Mouse (Mus musculus): ENCODE results near the gene Pip5k1a.
"Not testable (repeated sequence)": the region's sequence is repeated elsewhere in the genome, so short reads cannot be mapped to it uniquely, and the experiment has no call there.

The Pip5k1a gene

GRCm38 (mm10) chr3:95041625-95042024 lies 65.1 kb downstream of the Pip5k1a start:
- DNase-seq = no peak

GRCm38 (mm10) chr3:95029953-95030352 lies 76.8 kb downstream of the Pip5k1a start:
- no peak for DNase-seq

DNA sequence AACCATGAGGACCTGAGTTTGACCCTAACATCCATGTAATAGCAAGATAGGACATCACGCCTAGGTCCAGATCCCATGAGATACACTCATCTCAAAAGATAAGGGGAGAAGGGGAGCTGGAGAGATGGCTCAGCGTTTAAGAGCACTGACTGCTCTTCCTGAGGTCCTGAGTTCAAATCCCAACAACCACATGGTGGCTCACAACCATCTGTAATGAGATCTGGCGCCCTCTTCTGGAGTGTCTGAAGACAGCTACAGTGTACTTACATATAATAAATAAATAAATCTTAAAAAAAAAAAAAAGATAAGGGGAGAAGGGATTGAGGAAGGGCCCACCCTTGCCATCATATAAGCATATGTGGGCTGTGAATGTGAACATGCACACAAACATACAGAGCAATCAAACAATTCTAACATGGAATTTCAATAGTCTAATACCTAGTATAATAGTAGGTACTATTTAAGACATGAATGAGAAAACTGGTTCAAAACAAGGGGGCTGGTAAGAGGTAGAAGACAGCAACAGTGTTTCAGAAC lies 77.4 kb downstream of the Pip5k1a start:
- not testable (repeated sequence) for DNase-seq

DNA sequence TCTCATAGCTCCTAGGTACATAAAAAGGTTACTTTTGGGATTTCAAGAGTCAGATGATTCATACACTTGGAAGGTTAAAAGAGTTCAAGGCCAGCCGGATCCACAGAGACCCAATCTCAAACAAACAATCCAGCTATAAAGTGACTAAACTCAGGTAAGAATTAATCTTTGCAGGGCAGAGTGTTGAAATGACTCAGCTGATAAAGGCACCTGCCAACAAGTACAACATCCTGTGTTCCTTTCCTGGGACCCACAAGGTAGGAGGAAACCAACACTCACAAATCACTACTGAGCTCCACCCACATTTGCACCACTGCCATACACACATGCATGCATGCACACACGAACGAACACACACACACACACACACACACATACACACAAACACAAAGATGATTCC lies 78.1 kb downstream of the Pip5k1a start:
- no peak for DNase-seq

GRCm38 (mm10) chr3:95027701-95028100 lies 79.0 kb downstream of the Pip5k1a start:
- no peak for DNase-seq

DNA sequence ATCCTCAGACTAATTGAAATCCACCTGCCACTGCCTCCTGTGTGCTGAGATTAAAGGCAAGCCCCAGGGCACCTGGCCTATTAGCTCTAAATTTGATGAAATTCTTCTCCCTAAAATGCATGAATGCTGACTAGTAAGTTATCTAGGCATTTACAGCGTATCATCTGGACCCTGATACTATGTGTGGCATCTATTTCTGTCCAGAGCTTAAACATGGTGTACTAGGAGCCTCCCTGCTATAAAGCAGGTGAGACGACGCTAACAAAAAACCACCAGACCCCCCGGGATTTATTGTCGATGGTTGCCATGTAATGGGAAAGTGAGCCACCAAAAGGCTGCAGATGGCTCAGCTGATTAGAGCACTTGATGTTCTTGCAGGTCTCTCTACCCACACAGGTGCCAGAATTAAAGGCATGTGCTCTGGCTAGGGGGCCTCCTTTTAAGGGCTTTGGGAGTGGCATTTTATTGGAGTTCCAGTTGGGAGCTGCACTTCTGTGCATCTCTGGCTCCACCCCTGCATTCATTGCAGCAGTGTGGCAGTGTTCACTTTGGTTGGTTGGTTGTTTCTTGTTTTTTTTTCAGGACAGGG lies 79.6 kb downstream of the Pip5k1a start:
- DNase-seq = no peak

DNA sequence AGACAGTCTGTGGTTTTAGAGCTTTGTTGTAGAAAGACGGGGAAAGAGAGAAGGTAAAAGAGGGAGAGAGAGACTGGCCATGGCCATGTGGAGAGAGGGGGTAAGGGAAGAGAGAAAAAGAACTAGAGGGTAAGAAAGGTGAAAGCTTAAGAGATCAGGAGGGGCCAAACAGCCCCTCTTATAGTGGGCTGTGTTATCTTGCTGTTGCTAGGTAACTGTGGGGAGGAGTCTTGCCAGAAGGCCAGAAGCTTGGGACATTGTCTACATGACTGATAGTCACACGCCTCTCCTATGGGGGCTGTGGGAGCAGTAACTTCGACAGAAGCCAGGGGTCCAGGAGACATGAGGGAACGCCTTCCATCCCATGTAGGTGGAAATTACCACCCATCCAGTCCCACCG lies 81.5 kb downstream of the Pip5k1a start:
- no peak for DNase-seq

DNA sequence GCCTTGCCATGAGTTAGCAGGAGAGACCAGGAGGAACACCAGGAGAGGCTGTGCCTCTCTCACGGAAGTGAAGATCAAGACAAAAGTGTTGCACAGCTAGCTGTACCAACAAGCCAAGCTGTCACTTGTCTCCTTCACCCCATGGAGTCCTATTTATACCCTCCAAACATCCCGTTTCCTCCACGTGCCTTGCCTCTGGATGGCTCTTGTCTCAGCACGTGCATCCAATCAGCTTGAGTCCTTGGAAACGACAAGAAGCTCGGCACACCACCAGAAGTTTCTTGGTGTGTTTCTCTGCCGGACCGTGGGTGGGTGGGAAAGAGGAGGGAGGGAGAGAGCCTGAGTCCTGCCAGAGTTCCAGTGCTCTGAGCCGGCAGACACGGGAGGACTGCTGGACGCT lies 82.2 kb downstream of the Pip5k1a start:
- no peak for DNase-seq

DNA sequence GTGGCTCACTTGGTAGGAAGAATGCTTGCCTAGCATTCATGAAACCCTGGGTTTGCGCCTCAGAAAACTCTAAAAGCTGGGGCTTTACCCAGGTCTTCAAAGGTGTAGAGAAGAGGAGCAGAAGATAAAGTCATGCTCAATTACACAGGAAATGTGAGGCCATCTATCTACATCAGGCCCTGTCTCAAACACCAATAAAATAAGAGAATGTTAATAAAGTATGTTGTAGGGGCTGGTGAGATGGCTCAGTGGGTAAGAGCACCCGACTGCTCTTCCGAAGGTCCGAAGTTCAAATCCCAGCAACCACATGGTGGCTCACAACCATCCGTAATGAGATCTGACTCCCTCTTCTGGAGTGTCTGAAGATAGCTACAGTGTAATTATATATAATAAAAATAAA lies 85.8 kb downstream of the Pip5k1a start:
- not testable (repeated sequence) for DNase-seq

DNA sequence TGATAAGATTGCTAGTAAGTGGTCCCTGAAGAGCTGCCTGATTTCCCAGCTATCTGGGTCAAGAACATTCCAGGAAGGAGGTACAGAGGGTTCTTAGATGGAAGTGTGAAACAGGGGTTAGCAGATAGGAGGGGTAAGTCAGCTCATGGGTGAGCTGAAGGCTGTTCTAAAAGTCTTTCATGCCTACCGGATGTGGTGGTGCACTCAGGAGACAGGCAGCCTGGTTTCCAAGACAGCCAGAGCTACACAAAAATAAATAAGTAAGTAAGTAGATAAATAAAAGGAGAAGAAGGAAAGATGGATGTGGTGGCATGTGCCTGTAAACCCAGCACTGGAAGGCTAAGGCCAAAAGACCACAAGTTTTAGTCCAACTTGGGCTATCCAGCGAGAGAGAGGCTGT lies 88.0 kb downstream of the Pip5k1a start:
- no peak for DNase-seq

- DNase-seq = no peak
These were observed 90.1 kb downstream of the Pip5k1a start for GRCm38 (mm10) chr3:95016532-95017056.

DNA sequence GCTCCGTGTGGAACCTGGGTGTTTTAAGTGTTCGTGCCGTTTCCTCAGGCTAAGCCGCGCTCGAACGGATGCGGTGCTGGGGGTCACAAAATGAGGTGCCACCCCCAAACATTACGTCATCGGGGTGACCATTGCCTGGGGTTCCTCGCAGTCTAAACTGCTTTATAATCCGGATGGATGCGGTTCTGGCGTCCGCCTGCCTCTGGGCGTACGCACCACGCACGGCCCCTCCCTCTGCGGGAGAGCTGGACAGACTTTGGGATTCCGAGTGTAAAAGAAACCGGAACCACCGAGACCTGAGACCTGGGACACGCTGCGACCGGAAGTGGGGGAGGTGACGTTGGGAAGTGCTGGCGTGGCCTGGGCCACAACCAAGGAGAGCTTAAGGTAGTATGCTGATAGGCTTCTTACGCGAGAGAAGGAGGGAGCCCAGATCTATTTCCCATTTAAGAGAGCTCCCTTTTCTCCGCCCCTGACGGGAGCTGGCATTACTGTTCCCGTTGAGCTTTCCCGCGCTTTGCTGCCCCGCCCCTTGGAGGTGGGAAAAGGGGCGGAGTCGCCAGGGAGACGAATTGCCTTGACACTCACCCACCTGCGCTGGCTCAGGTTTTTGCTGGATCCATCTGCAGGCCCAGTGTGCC lies 90.7 kb downstream of the Pip5k1a start:
- peak; percentile 81 to 88 for DNase-seq

DNA sequence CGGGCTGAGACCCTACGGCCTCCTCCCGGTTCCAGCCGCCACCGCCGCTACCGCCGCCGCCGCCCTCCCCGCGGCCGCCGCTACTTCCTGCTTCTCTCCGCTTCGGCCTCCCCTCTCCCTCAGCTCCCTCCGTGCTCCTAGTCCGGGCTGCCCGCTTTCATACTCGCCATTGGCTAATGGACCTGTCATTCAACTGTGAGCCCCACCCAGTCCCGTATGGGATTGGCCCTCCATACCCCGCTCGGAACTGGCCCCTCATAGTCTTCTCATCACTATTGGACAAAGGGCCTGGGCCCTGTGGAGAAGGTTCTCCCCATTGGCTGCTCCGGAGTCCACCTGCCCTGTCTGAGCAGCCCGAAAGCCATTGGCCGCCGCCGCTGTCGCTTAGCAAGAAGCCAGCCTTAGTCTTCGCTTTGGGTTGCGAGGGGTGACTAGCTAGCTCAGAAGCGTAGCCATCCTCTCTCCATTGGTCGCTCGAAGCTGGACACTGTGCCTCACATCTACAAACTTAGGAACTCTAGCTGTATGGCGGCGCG lies 91.3 kb downstream of the Pip5k1a start, which contains the start of gene Zfp687:
Gene Zfp687, minus strand, starts transcription at position 112 of the 536 bp plus-strand sequence.
- DNase-seq = peak; percentile 98

GRCm38 (mm10) chr3:95014428-95015151 lies 92.1 kb downstream of the Pip5k1a start:
- peak; percentile 34 to 48 for DNase-seq

DNA sequence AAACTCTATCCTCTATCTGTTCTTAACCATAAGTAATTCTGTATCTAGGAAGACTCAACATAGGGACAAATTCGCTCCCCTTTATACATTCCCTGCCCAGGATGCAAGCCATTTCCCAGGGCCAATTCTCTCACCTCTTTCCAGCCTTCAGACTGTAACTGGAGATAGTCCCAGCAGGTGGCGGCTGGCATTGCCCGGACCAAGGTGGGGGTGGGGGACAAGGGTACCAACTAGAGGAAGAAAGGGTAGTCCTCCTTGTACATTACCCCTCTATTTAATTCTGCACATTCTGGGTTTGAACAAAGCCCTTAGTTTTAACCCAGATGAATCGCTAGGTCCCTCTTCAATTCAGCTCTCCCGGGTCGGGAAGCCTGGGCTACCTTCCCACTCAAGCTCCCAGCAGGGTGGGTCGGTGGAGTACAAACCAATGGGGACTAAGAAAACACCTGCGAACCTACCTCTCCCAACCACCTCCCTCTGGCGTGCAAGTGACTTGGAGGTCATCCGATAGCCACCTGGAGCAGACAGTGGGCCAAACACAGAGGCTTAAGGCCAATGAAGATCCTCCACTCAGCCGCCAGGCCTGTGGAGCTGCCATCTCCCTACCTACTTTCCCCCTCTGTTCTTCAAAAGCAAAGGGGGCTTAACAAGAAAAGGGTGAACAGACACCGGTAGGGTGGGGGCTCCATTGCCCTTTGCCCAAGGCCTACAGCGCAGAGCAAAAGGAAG lies 92.9 kb downstream of the Pip5k1a start:
- DNase-seq = no peak

- no peak for DNase-seq
These were observed 93.7 kb downstream of the Pip5k1a start for GRCm38 (mm10) chr3:95012982-95013381.

- no peak for DNase-seq
These were observed 96.3 kb downstream of the Pip5k1a start for GRCm38 (mm10) chr3:95010396-95010795.
